Mouse (Mus musculus) lung, adult 2 months (tissue): ENCODE measurements around the gene Pcmt1.

Experiments used
- CTCF ChIP-seq: fragments of 200-500 bp; IDR thresholded peaks from 2 replicates; pipeline ENCODE4 v1.5.1; 2011; ENCODE audit warnings: mild to moderate bottlenecking, low read length, control low read depth; ENCODE audit not compliant: insufficient read depth
- POLR2A ChIP-seq: fragments of 200-500 bp; IDR thresholded peaks from 2 replicates; pipeline ENCODE4 v1.6.1; 2011; ENCODE audit warnings: low read depth, mild to moderate bottlenecking, control low read depth, low read length, borderline replicate concordance; ENCODE audit errors: extremely low read depth

GRCm38 (mm10) chr10:7681343-7682025 is 548 bp upstream of the Pcmt1 start:
- TF ChIP-seq CTCF (no peak), POLR2A (no peak)
